Mouse (Mus musculus) lung, postnatal 4 days (tissue): ENCODE data around the gene Tmem248.

Experiments used
- DNase-seq, 2 experiments: peaks; one replicate each; pipeline ENCODE4 v3.0.0; 2021

The Tmem248 gene

GRCm38 (mm10) chr5:130216781-130217180 is at the start of gene Tmem248:
TSS of gene Tmem248 (plus strand) at chr5:130217081.
- no peak for DNase-seq

- DNase-seq = no peak
Observed at GRCm38 (mm10) chr5:130169109-130169508, 47.8 kb upstream of the Tmem248 start.

DNA sequence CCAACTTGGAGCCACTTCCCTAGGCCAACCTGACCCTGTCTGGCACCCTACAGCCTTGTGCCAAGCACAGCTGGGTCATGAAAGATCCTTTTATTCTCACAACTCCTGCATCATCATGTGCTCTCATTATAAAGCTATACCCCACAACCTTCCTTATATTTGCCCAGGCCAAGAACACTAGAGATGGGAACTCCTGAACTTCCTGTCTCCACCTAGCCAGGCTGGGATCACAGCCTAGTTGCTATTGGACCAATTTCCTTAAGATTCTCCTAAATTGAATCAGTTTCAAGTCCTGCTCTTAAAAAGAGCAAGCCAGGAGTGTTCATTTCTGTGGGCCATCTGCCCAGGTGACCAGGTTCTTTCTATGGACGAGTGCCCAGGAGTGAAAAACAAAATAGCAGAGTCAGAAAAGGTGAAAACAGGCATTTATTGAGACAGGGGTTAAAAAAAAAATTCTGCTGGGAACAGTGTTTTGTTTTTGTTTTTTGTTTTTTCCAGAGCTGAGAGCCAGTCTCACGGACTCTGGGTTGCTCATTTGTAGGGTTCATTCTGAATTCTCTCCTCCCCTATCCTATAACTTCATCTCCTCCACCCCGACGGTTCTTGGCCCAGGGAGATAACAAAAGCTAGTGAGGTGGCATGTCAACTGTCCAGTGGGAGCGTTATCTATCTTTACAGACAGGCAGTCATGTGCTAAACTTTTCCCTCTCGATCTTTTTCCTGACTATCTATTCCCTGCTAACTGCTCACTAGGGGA is 46.0 kb upstream of the Tmem248 start:
- no peak for DNase-seq

DNA sequence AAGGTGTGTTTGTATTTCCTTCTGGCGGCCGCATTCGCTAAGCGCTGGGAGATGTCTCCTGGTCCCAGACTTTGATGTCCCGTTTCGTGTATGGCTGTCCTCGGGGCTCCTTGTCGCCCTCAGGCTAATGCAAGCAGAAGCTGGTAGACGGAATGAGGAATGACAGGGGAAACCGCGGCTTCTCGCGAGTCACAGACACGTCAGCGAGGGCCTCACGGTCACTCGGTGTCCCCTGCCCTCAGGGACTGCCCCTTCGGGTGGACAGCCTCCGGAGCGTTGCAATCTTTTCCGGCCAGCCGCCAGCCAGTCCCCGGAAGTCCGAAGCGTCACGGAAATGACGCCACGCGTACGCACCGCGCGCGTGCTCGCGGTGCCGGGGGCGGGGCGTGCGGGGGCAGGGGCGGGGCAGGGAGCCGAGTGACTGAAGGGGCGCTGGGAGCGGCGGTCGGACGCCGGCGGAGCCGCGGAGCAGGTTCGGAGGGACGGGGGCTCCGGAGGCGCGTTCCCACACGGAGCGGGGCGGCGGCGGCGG is 45.4 kb upstream of the Tmem248 start, which contains the start of gene Rabgef1:
Rabgef1 (plus strand) TSS at position 376 of the 532 bp plus-strand sequence.
- peak; percentile 97 for DNase-seq

DNA sequence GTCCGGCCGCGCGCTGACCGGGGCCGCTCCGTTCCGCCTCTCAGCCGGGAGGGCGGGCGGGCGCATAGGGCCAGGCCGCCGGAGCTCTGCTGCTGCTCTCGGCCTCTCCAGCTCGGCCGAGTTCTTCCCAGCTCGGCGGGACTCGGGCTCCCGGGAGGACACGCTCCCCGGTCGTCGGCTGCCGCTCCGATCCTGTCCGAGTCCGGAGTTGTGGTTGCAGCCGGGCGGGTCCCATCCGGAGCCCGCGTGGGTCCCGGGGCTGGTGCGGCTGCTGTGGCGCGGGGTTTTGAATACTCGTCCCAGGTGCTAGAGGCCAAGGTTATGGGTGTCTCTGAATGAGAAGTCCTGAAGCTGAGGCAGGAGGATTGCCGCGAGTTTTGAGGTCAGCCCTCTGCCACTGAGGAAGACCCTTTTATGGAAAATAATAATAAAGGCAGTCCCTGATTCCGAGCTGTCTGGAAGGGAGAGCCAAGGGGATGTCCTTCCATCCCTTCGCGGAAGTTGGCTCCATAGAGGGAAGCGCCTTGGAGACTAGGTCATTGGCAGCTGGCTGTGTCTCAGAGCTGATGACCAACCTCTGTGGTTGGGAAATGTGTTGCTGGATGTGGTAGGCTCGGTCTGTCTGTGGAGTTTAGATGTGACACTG is 44.8 kb upstream of the Tmem248 start:
- peak; percentile 63 to 71 for DNase-seq

GRCm38 (mm10) chr5:130173012-130173411 is 43.9 kb upstream of the Tmem248 start:
- DNase-seq = no peak

- DNase-seq = peak; percentile 44 to 77
Observed at GRCm38 (mm10) chr5:130177871-130178270, 39.0 kb upstream of the Tmem248 start.

- DNase-seq = no peak
Observed at GRCm38 (mm10) chr5:130180362-130180761, 36.5 kb upstream of the Tmem248 start.

- no peak for DNase-seq
Observed at GRCm38 (mm10) chr5:130181740-130182540, 34.9 kb upstream of the Tmem248 start.

DNA sequence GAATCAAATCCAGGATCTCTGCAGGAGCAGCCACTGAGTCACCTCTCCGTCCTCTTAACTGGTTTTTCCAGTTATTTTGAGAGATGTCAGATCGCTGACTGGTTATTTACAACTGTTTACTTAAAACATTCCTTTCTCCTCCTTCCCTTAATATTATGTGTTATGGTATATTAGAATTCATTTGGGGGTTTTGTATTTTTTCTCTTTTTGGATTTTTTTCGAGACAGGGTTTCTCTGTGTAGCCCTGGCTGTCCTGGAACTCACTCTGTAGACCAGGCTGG is 34.4 kb upstream of the Tmem248 start:
- no peak for DNase-seq

GRCm38 (mm10) chr5:130184193-130184856 is 32.6 kb upstream of the Tmem248 start:
- no peak for DNase-seq

DNA sequence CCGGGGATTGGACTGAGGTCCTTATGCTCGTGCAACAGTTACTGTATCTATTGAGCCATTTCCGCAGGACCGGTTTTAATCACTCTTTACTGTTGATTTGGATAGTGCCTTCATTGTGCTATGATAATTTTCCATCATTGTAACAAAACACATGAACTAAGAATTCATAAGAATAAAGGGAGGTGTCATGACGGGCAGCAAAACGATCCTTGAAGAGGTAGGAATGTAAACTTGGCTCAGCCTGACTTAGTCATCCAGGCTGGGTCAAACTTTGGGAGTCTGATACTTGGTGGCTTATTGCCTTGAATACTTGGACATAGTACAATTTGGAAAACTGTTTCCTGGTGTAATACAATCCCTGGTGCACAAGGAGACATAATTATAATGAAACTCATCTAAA is 31.6 kb upstream of the Tmem248 start:
- no peak for DNase-seq

- DNase-seq = peak in 1 of 2 experiments; percentile 45
Observed at GRCm38 (mm10) chr5:130187383-130187782, 29.5 kb upstream of the Tmem248 start.

- DNase-seq = peak in 1 of 2 experiments; percentile 12
Observed at GRCm38 (mm10) chr5:130190909-130191308, 26.0 kb upstream of the Tmem248 start.

DNA sequence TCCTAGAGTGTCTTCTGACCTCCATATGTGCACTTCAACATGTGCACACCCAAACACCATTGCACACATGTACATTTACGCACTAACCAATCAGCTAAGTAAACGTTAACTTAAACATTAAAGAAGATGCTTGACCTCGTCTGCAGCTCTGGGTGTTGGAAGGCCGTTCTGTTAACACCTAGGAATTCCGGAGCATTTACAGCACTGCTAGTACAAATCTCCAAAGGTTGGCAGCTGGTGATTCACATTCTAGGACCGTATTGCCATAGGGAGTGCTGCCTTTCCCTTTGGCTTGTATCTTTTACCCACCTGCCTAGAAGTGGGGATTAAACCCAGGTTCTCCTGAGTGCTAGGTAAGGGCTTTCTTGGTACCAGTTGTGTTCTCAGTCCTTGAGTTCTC is 25.0 kb upstream of the Tmem248 start:
- no peak for DNase-seq

- DNase-seq = peak; percentile 52 to 73
Observed at GRCm38 (mm10) chr5:130192356-130192944, 24.4 kb upstream of the Tmem248 start.

DNA sequence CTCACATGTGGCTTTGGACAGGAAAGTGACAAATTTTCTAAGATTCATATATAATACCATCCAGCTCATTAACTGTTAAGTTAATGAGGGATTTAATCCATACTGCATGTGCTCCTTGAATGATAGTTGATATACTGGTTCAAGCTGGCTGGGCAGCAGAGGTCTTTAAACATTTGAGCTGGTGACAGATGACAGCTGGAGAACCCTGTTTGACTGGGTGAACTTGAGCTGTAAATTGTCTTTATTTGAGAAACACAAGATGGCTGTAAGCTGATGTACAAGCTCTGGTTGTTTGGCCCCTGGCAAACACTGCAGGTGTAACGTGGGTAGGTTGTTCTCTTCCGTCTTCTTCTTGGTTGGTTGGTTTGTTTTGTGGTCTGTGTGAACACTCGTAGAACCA is 23.1 kb upstream of the Tmem248 start:
- peak in 1 of 2 experiments; percentile 21 for DNase-seq

DNA sequence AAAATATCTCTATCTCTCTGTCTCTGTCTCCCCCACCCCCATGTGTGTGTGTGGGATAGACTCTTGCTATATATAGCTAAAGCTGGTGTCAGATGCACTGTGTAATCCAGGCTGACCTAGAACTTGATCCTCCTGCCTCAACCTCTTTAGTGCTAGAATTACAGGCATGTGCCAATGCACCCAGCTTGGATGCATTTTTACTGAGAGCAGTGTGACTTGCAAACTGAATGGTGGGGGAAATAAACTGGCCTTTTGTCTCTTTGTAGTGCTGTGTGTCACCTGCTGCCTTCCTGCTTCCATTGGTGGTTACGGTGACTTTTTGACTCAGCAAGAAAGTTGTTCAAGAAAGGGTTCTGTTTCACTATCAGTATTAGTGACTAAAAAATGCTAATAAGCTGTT is 20.6 kb upstream of the Tmem248 start:
- no peak for DNase-seq

DNA sequence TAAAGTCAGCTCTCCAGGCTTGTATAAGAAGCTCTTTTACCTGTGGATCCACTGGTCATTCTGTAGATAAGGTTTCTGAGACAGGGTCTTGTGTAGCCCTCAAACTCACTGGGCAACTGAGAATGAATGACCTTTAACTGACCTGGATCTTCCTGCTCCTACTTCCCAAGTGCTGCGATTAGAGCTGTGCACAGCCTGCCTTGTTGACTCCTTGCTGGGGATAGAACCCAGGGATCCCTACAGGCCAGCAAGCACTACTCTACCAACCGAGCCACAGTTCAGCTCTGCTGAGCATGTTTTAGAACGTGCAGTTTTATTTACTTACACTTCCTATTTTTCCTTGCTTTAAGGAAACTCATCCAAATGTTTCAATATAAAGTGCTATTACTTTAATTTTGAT is 19.4 kb upstream of the Tmem248 start:
- DNase-seq = no peak

GRCm38 (mm10) chr5:130197981-130198380 is 18.9 kb upstream of the Tmem248 start:
- DNase-seq = no peak

DNA sequence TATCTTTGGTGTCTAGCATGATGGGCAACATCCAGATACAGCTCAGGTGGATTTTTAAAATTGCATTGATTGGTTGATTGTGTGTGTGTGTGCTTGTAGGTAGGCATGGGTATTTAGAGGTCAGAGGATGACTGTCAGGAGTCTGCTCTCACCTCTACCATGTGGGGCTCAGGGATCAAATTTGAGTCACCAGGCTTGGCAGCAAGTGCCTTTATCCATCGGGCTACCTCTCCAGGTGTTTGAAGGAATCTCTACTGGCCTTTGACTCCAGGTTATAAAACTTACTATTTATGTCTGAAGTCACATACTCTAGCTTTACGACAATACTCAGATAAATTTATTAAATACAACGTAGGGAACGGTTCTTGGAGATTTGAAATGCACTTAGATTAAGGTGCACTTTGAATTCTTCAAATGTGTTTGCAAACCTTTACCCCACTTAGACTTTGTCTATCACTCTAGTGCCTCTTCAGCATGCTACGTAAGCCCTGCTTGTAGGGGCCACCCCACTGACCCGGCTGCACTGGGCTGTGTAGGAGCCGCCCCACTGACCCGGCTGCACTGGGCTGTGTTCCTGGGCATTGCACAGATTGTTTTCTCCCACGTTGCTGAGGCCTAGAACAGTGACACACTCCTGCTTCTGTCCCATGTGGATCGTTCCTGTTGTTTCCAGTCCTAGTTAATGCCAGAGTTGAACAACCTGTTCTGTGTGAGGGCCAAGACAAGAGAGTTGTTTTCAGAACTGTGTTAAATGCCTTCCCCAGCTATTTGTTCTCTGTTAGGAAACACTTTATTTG is 16.4 kb upstream of the Tmem248 start:
- DNase-seq = peak; percentile 60 to 84

GRCm38 (mm10) chr5:130203948-130204347 is 12.9 kb upstream of the Tmem248 start:
- no peak for DNase-seq
